Mouse (Mus musculus) right cerebral cortex, postnatal 10 days (tissue): ENCODE measurements around the gene Rtn4rl1.
"Not testable (repeated sequence)": the region's sequence is repeated elsewhere in the genome, so short reads cannot be mapped to it uniquely, and the experiment has no call there.

Source experiments
- DNase-seq, 2 experiments: peaks; one replicate each; pipeline ENCODE4 v3.0.0; 2021; ENCODE audit warnings: low spot score in 2 of 2

Gene Rtn4rl1

GRCm38 (mm10) chr11:75165441-75166192 lies 28.0 kb upstream of the Rtn4rl1 start:
- DNase-seq = peak; percentile 72 to 78

GRCm38 (mm10) chr11:75166193-75166842 lies 27.3 kb upstream of the Rtn4rl1 start:
- DNase-seq = no peak

GRCm38 (mm10) chr11:75166861-75167642 lies 26.5 kb upstream of the Rtn4rl1 start:
- DNase-seq = peak in 1 of 2 experiments; percentile 50

- peak; percentile 23 to 32 for DNase-seq
Measured at GRCm38 (mm10) chr11:75167643-75168589, 25.7 kb upstream of the Rtn4rl1 start.

- peak; percentile 84 to 86 for DNase-seq
Measured at GRCm38 (mm10) chr11:75168590-75169361, 24.8 kb upstream of the Rtn4rl1 start.

- DNase-seq = peak; percentile 43 to 60
Measured at GRCm38 (mm10) chr11:75169405-75170080, 24.0 kb upstream of the Rtn4rl1 start, which contains the start of gene Hic1. Gene Hic1, minus strand, starts transcription at chr11:75169519.

DNA sequence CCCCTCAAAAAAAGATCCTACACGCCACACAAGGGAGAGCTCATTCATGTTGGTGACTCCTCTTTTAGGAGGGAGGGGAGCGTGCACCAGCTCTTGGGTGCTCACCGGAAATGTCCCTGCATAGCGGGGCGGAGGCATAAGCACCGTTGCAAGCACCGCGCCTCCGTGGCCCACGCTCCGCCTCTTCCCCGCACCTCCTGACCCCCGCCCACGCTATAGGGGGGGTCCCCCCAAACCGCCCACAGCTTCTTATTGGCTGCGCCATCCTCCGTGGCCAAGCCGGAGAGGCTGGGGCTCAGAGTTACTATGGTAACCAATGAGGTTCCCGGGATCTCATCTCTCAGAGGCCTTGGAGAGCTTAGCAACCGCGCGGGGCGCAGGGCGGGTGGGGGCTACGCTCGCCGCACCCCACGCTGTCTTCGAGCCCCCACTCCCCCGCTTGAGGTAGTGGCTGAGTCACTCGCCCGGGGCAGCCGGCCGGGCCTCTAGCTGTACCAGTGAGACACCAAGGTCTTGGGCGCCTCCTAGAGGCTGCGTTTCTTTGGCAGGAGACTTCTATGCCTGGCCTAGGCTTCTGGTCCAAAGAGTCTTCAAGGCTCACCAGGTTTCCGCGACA lies 23.3 kb upstream of the Rtn4rl1 start:
- DNase-seq = peak; percentile 91 to 94

DNA sequence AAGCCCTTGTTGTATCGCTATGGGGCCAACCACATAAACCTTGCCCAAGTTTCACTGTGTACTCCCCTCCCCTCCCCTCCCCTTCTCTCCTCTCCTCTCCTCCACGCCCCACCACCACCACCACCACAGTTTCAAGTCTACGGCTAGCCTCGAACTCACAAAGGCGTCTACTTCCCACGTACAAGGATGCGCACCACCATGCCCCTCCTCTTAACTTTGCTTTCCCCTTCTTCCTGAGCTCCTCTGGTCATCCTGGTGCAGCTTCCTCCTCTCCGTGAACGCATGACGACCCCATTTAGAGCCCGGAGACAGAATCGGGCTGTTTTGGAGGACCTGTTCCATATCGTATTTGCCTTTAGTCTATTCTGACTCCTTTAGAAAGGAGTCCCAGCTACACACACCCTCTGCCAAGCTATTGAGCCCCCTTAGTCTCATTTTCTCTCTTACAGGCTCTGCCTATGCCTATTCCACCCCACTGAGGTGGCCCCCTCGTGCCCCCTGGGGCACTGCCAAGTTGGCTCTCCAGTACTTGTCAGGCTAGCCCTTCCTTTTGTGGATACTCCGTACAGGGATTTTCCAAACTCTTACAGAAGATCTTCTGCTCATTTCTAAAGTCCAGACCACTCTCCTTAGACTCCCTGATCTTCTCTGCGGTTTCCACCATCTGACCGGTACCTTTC lies 22.3 kb upstream of the Rtn4rl1 start:
- DNase-seq = peak; percentile 47 to 58

DNA sequence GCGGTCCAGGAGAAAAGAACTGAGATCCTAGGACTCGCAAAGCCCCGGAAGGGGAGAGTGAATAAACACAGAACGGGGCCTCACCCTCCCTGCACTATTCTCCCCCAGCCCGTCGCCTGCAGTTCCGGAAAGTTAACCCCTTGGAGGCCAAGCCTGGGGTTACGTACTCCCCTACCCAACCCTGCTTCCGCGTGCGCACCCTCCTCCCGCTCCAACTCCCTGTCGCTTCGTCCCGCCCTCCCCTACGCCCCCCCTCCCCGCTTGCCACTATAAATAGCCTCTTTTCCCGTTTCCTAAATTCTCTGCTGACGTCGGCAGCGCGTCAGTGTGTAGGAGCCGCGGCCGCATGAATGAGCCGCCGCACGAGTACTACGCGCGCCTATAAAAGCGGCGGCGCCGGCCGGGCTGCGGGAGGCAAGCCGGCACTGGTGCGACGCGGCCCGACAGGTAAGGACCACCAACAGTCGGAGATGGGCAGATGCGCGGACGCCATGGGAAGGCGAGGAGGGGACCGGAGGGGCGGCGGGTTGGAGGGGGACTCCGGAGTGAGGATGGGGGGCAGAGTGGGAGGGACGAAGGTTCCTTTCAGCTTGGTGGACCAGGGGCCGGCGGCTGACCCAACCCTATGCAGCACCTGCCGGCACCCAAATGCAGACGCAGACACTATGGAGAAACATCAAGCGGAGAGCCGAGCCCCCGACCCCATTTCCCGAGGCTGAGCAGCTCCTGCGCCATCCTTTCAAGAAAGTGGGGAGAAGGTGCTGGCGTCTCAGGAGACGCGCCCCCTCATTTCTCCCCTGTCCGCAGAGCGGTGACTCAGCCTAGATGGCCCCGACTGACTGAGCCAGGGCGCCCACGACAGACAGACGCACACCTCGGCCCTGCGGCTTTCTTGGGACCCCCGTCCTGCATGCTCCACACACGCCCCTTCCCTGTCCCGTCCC lies 21.2 kb upstream of the Rtn4rl1 start:
- DNase-seq = peak; percentile 87 to 89

DNA sequence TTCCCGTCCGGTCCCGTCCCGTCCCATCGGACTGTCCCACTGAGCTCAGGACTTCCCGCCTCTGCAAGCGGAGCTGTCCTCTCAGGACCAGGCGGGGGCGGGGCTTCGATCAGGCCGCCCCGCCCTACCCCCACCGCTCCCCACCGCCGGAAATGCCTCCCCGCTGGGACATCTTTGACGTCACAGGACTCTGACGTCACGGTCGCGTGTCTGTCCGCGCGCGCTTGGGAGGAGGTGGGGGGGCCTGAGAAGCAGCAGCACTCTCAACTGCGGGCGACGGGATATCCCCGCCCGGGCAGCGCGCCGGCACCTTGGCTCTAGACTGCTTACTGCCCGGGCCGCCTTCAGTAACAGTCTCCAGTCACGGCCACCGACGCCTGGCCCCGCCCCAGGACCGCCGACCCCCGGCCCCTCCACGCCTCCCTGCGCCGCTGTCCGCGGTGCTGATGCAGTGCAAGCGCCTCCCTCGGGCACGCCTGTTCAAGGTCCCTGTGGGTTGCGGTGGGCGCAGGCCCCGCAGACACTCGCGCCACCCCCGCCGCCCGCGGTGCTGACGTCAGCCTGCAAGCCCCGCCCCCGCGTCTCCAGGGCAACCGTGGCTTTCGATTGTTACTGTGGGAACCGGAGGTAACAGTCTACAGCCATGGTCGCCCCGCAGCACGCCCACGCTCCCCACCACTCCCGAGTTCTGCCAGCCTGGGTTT lies 20.3 kb upstream of the Rtn4rl1 start:
- peak; percentile 98 for DNase-seq

DNA sequence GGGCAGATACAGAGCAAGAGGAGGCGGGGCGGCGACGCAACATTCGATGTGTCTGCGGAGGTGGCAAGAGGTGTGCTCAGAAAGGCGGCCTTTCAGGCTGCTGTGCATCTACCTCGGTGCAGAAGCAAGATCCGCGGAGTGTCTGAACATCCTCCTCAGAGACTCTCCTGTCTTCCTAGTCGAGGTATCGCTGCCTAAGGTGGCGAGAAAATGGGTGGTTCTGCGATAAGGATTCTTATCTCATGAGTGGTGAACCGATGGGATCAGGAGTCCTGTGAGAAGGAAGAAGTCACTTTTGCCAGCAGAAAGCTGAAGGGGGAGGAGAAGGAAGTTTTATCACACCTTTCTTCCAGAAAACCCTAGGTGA lies 19.8 kb upstream of the Rtn4rl1 start:
- DNase-seq = no peak

DNA sequence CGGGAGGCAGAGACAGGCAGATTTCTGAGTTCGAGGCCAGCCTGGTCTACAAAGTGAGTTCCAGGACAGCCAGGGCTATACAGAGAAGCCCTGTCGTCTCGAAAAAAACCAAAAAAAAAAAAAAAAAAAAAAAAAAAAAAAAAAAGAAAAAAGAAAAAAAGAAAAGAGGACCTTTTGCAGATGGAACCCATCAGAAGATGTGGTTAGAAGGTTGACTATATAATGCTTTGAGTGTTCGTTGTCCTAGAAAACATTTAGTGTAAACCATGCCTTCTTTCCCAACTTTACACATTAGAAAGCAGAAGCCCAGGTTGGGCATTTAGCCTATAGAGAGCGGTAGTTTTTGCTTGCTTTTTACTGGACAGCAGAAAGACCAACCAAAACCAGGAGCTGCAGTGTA lies 19.0 kb upstream of the Rtn4rl1 start:
- not testable (repeated sequence) for DNase-seq

- no peak for DNase-seq
Measured at GRCm38 (mm10) chr11:75178011-75178410, 15.6 kb upstream of the Rtn4rl1 start.

GRCm38 (mm10) chr11:75178672-75179208 lies 14.8 kb upstream of the Rtn4rl1 start, which contains the start of gene Ovca2:
Gene Ovca2, minus strand, starts transcription at chr11:75178835.
- DNase-seq = peak; percentile 94

DNA sequence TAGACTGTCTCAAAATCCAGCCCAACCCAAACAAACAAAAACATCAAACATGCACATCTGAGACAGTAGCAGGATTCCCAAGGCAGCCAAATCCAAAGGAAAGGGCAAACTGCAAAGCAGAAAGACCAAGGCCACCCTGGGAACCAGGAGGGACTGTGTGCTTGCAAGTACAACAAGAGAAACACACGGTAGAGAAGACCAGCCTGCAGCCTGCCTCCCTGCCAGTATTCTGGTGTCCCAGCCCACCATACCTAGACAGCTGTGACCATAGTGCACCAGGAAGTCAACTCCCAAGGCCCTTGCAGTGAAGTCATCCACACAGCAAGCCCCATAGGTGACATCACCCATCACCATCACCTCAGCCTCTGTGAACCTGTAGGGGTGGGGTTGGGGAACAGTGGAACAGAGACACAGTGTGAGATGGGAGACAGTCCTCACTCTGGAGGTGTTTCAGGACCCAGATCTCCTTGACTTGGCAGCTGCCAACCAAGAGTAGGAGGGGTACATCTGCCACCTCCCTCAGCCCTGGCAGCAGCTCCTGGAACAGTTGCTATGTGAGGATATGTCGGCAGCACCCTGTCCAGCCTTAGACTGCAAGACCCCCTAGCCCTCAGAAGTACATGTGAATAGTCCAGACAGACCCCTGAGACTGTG lies 9.5 kb upstream of the Rtn4rl1 start:
- peak in 1 of 2 experiments; percentile 64 for DNase-seq

DNA sequence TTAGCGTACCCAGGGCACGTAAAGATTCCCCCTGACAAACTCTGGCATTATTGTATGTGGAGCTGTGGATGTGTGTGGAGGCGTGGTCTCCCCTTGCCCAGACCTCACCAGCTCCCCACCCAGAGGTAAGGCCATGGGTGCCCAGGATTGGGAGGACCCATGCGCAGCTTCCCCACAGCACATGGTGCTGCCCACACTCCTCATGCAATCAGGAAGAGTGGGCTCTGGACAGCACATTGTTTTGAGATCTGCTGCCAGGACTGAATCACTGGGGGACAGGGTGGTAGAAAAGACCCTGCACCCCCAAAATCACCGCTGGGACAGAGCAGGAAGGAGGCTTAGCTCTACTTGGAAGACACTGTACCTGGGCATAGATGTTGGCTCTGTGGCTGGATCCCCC lies 9.0 kb upstream of the Rtn4rl1 start:
- no peak for DNase-seq
